Mouse (Mus musculus) intestine, embryonic 16.5 days (tissue): ENCODE results near the gene Atxn2l. TPM values are rescaled to one million over a fixed set of nuclear protein-coding genes. Genes with fewer than 3 reads are reported as not detected.

ENCODE experiments used
- ATAC-seq: fragments of 200-750 bp; cut with Nextera tagmentation; 2 replicates; pipeline ENCODE4 v1.8.0; 2017; ENCODE audit warnings: moderate TSS enrichment, moderate library complexity
- H3K27ac ChIP-seq: fragments of 300-500 bp; sonication (generic); 2 replicates; pipeline ENCODE4 v1.5.1; 2014; ENCODE audit warnings: mild to moderate bottlenecking, low read length
- H3K27me3 ChIP-seq: fragments of 300-500 bp; sonication (generic); replicated peaks from 2 replicates; pipeline ENCODE4 v1.6.1; 2014; ENCODE audit warnings: low read length, control low read depth, mixed read lengths; ENCODE audit not compliant: control insufficient read depth, insufficient read depth
- H3K36me3 ChIP-seq: fragments of 300-500 bp; sonication (generic); 2 replicates; pipeline ENCODE4 v1.6.1; 2014; ENCODE audit warnings: low read length, control low read depth; ENCODE audit not compliant: control insufficient read depth, insufficient read depth
- H3K4me1 ChIP-seq: fragments of 300-500 bp; sonication (generic); 2 replicates; pipeline ENCODE4 v1.6.1; 2014; ENCODE audit warnings: low read length, control low read depth, mixed read lengths; ENCODE audit not compliant: control insufficient read depth, insufficient read depth
- H3K4me2 ChIP-seq: fragments of 300-500 bp; sonication (generic); 2 replicates; pipeline ENCODE4 v1.6.1; 2014; ENCODE audit warnings: low read depth, low read length, control low read depth
- H3K4me3 ChIP-seq: fragments of 300-500 bp; sonication (generic); 2 replicates; pipeline ENCODE4 v1.5.1; 2014; ENCODE audit warnings: mild to moderate bottlenecking, low read length
- H3K9ac ChIP-seq: fragments of 300-500 bp; sonication (generic); 2 replicates; pipeline ENCODE4 v1.6.1; 2014; ENCODE audit warnings: low read depth, low read length
- H3K9me3 ChIP-seq: fragments of 300-500 bp; sonication (generic); 2 replicates; pipeline ENCODE4 v1.6.1; 2016; ENCODE audit warnings: low read length, control low read depth; ENCODE audit not compliant: control insufficient read depth
- WGBS: fragments of 180-500 bp; shearing (Covaris S2); extraction: QIAGEN DNeasy Blood & Tissue Kit; methylation state at CpG from one replicate; pipeline ENCODE4 v1.1.7; 2014; 5-methylcytosine and 5-hydroxymethylcytosine counted together
- polyA plus RNA-seq: library from polyadenylated mRNA; unstranded; fragments of >200 nt; fragmentation: Nextera tagmentation; extraction: Ambion mirVana; gene quantifications from 2 replicates; pipeline ENCODE4 v1.2.1, GENCODE M21; 2015

Atxn2l gene
- polyA plus RNA-seq, 1 experiment from 2014 or later = 25.8 TPM

DNA sequence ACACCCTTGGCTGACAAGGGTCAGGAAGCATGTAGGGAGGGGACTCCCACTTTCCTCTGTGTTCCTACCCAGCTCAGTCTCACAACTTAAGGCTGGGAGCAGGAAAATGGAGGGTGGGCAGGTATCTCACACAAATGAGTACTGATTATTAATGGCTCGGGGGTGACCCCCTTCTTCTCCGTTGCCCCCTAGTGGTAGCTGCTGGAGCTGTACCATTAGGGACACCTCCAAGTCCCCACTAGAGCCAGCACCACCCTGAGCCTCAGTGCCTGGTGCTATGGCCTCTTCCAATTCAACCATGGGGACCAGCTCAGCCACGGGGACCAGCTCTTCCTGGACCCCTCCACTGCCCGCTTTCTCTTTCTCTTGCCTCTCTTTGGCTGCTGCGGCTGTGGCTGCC is 36.0 kb downstream of the Atxn2l start:
- Histone ChIP-seq H3K9ac (no peak overlapping the region), H3K9me3 (no peaks in the 10 kb centered on the region), H3K27me3 (no peaks in the 10 kb centered on the region), H3K4me2 (no peak overlapping the region), H3K4me3 (no peak overlapping the region), H3K27ac (no peak overlapping the region), H3K36me3 (peaks cover 22% of the 10 kb centered on the region), H3K4me1 (peaks cover 6% of the 10 kb centered on the region)
- WGBS = 72% methylated on average over 5 of the region's 5 CpGs
- peak; percentile 22; the same call in 1 of the 2 replicates for ATAC-seq

DNA sequence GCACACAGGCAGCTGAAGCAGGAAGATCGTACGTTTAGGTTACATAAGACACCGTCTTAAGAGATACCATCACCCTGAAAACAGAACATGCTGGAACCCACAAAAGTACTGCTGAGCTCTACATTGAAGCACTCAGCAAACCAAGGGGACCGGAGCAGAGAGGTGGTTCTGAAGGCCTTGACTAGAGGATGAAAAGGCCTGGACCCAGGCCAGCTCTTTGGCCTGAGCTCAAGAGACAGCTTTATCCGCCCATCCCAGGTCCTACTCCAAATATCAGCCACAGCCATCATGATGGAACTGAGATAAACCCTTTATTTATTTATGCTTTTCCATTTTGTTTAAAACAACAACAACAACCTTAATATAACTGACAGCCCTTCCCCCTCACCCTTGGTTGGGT is 36.5 kb downstream of the Atxn2l start:
- Histone ChIP-seq H3K4me2 (no peak overlapping the region), H3K36me3 (peaks cover 21% of the 10 kb centered on the region), H3K4me3 (no peak overlapping the region), H3K27me3 (no peaks in the 10 kb centered on the region), H3K4me1 (peaks cover 6% of the 10 kb centered on the region), H3K27ac (no peak overlapping the region), H3K9me3 (no peaks in the 10 kb centered on the region), H3K9ac (no peak overlapping the region)
- ATAC-seq = no peak
- WGBS = 83% methylated on average over 5 of the region's 5 CpGs

DNA sequence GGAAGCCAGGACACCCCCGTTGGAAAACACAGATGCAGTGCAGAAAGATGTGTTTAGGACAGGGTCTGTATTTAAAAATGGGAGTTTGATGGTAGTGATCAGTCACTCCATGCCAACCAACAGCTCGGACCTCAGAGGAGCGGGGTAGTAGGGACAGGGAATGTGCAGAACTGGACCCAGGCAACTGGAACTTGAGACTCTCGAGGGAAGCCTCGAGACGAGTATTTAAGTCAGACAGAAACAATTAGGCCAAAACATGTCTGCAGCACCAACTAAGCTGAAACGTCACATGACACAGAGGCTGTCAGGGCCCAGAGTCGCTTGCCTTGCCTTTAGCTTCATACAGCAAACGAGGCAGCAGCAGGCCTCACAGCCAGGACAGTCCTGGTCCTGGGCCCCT is 37.1 kb downstream of the Atxn2l start:
- Histone ChIP-seq H3K4me3 (no peak overlapping the region), H3K27ac (no peak overlapping the region), H3K9ac (no peak overlapping the region), H3K4me2 (no peak overlapping the region), H3K36me3 (peaks cover 21% of the 10 kb centered on the region), H3K27me3 (no peaks in the 10 kb centered on the region), H3K9me3 (no peaks in the 10 kb centered on the region), H3K4me1 (peaks cover 6% of the 10 kb centered on the region)
- ATAC-seq = no peak
- 66% methylated on average over 9 of the region's 9 CpGs for WGBS

DNA sequence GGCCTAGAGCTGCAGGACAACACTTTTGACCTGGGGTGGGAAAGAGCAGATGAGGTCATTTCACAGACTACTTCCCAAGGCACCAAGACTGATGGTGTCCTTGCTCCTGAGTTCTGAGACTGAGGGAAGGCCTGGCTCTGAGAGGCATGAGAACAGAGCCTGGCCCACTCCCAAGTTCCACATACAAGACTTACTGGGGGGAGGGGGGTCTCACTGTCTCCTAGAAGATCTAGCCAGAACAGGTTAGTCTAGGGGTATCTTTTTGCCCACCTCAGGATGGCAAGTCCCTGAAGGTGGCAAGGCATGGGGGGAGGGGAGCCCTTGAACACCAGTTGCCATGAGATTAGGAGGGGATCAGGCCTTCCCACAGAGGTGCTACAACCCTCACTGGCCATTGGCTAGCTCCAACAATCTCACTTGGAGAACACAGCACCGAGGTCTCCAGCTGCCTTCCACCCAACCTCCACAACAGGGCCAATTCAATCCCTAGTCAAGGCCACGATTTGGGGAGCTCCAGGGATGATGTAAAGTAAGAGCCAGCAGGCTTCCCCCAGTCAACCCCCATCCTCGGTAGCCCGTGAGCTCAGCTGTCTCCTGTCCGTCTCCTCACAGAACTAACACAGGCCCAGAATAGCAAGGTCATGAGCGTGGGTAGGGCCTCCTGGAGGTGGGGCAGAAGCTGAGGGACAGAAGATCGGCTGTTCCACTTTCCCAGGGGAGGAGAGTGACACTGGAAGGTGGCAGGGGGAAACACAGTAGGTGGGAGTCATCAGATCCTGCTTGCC is 37.8 kb downstream of the Atxn2l start:
- 34% methylated on average over 7 of the region's 7 CpGs for WGBS
- peaks cover 21% of the 10 kb centered on the region for H3K36me3 ChIP-seq

DNA sequence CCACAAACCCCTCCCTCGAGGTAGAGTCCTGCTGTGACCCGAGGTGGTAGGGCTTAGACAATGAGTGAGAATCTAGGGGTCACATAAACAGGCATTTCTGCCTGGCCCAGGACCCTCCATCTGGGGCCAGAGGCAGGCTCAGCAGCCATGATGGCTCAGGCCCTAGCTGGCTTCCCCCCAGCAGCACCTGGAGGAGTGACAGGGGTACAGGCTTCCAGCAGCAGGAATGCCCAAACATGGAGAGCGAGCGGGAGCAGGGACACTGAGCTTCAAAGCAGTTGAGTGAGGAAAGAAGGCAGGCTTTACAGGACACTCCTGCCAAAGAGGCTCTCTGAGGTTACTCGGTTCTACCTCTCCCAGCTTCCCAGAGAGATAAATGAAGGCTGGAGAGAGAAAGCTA is 38.4 kb downstream of the Atxn2l start:
- Histone ChIP-seq H3K36me3 (peaks cover 16% of the 10 kb centered on the region), H3K4me2 (no peak overlapping the region), H3K27me3 (no peaks in the 10 kb centered on the region), H3K9me3 (no peaks in the 10 kb centered on the region), H3K4me1 (peaks cover 6% of the 10 kb centered on the region), H3K27ac (no peak overlapping the region), H3K4me3 (no peak overlapping the region), H3K9ac (no peak overlapping the region)
- WGBS = 31% methylated on average over 5 of the region's 5 CpGs
- no peak for ATAC-seq

More for the DNA sequence above, 37.8 kb downstream of the Atxn2l start:
- Histone ChIP-seq H3K27me3 (no peaks in the 10 kb centered on the region), H3K4me3 (no peak overlapping the region), H3K4me2 (no peak overlapping the region), H3K9me3 (no peaks in the 10 kb centered on the region), H3K27ac (no peak overlapping the region), H3K4me1 (peaks cover 6% of the 10 kb centered on the region), H3K9ac (peak overlapping the region; percentile 0; the same call in 1 of the 2 replicates)
- no peak for ATAC-seq

DNA sequence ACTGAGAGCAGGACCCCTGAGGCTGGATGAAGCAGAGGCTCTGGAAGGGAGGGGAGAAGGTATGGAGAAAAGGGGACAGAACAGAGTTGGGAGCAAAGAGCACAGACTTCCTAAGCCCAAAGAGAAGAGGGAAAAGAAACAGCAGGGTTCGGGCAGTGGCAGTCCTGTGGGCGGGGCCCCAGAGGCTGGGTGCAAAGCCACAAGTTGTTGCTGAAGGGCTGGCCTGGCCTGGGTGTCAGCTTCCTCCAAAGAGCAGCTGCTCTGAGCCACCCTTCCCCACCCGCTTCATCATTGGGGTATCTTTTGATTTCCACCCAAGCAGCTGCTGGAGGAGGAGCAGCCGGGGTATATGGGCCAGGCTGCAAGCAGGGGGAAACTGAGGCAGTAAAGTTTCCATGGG is 39.1 kb downstream of the Atxn2l start:
- whole genome bisulfite sequencing = 67% methylated on average over 4 of the region's 4 CpGs
- ATAC-seq = no peak
- Histone ChIP-seq H3K27me3 (no peaks in the 10 kb centered on the region), H3K4me3 (no peak overlapping the region), H3K36me3 (peaks cover 15% of the 10 kb centered on the region), H3K27ac (no peak overlapping the region), H3K4me2 (no peak overlapping the region), H3K9ac (no peak overlapping the region), H3K4me1 (peaks cover 6% of the 10 kb centered on the region), H3K9me3 (no peaks in the 10 kb centered on the region)

DNA sequence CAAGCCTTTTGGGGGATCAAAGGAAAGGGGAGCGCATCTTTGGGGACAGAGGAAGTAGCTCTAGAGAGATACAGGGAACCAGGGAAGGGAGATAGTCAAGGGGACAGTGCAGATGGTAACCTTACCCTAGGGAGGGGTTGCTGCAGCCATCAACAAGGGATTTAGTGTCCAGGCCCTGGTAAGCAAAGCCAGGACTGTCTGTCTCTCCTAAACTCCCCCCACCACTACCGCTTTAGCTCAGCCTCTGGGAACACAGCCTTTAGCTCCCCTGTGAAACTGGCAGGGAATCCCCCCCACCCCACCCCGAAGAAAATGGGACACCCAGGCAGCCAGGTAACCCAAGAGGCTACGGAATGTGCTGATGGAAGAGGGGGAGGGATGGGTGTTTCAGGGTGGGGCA is 39.7 kb downstream of the Atxn2l start:
- no peak for ATAC-seq
- Histone ChIP-seq H3K9ac (no peak overlapping the region), H3K4me2 (no peak overlapping the region), H3K36me3 (peaks cover 11% of the 10 kb centered on the region; the same call in 1 of the 2 replicates), H3K27me3 (no peaks in the 10 kb centered on the region), H3K4me3 (no peak overlapping the region), H3K4me1 (peaks cover 6% of the 10 kb centered on the region), H3K27ac (no peak overlapping the region), H3K9me3 (no peaks in the 10 kb centered on the region)
- 56% methylated on average over 4 of the region's 4 CpGs for WGBS

DNA sequence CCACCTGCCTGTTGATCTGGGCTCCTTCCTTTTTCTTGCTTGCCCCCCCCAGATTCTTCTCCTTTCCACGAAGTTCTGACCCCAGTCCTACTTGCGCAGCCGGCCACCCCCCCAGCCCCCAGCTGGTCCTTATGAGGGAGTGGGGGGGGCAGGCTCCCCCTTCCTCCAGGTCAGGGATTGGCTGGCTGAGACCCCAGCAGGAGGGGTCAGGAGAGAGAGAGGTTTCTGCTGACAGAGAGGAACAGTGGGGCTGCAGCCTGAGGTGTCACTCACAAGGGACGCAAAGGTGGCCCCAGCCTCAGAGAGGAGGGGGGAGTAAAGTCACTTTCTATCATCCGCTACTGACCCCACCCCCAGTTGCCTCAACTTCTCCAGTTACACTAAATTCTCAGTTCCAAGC is 40.2 kb downstream of the Atxn2l start, which contains the start of gene Atp2a1:
Gene Atp2a1 (minus strand): TSS at position 105 of the 400 bp plus-strand sequence.
- Histone ChIP-seq H3K27me3 (no peaks in the 10 kb centered on the region), H3K9ac (0 out of 2 replicates have a peak within 1 kb of the TSS, but pooled peaks have one; percentile 7), H3K36me3 (peaks cover 8% of the 10 kb centered on the region; the same call in 1 of the 2 replicates), H3K9me3 (no peaks in the 10 kb centered on the region), H3K4me3 (no peak within 1 kb of the TSS), H3K27ac (no peak within 1 kb of the TSS), H3K4me2 (no peak within 1 kb of the TSS), H3K4me1 (peaks cover 8% of the 10 kb centered on the region)
- no peak for ATAC-seq
- WGBS = 51% methylated on average over 5 of the region's 5 CpGs

DNA sequence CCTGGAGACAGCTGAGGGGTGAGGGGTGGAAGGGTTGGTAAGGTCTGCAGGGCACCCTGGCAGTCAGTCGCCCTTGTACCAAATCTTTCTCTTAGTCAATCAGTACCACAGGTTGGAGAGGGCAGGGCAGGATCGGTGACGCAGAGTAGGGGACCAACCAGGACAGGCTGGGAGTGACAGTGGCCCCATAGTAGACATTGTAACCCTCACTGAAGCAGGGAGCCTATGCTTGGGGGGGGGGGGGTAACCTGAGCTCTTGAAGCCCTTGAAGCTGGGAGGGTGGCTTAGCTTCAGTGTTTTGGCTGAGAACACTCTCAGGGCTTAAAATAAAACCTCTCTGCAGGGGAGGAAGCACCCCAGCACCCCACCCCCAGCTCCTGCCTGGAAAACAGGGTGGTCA is 41.6 kb downstream of the Atxn2l start:
- H3K4me1 ChIP-seq = peaks cover 8% of the 10 kb centered on the region
- H3K36me3 ChIP-seq = no peaks in the 10 kb centered on the region
- no peak overlapping the region for H3K4me2 ChIP-seq
- no peak overlapping the region for H3K27ac ChIP-seq
- no peaks in the 10 kb centered on the region for H3K9me3 ChIP-seq
- no peaks in the 10 kb centered on the region for H3K27me3 ChIP-seq
- H3K9ac ChIP-seq = 0 out of 2 replicates have a peak overlapping the region, but pooled peaks have one; percentile 7
- H3K4me3 ChIP-seq = no peak overlapping the region
- ATAC-seq = no peak
- WGBS = 67% methylated on average over 3 of the region's 3 CpGs
